Mouse (Mus musculus) thymus, adult 18-20 months (tissue): ENCODE results near the gene Trim54.

Experiments used
- DNase-seq, 2 experiments: peaks; one replicate each; pipeline ENCODE4 v3.0.0; 2022; ENCODE audit warnings: mixed read lengths in 2 of 2

The Trim54 gene

GRCm38 (mm10) chr5:31116354-31116753 is at the start of gene Trim54:
TSS of gene Trim54 (plus strand) at chr5:31116712.
- no peak for DNase-seq

GRCm38 (mm10) chr5:31069810-31070209 is 46.7 kb upstream of the Trim54 start:
- no peak for DNase-seq

GRCm38 (mm10) chr5:31071059-31071458 is 45.5 kb upstream of the Trim54 start:
- DNase-seq, result no peak

GRCm38 (mm10) chr5:31071821-31072220 is 44.7 kb upstream of the Trim54 start:
- no peak for DNase-seq

GRCm38 (mm10) chr5:31073176-31073575 is 43.3 kb upstream of the Trim54 start:
- DNase-seq, result no peak

GRCm38 (mm10) chr5:31076346-31076745 is 40.2 kb upstream of the Trim54 start:
- no peak for DNase-seq

GRCm38 (mm10) chr5:31080059-31080794 is 36.3 kb upstream of the Trim54 start:
- no peak for DNase-seq

- no peak for DNase-seq
Observed at GRCm38 (mm10) chr5:31080795-31081164, 35.7 kb upstream of the Trim54 start.

GRCm38 (mm10) chr5:31081386-31081785 is 35.1 kb upstream of the Trim54 start:
- DNase-seq, result peak in 1 of 2 experiments; percentile 28

GRCm38 (mm10) chr5:31082355-31082754 is 34.2 kb upstream of the Trim54 start:
- no peak for DNase-seq

- DNase-seq, result no peak
Observed at GRCm38 (mm10) chr5:31082935-31083625, 33.4 kb upstream of the Trim54 start.

- DNase-seq, result no peak
Observed at GRCm38 (mm10) chr5:31083949-31084348, 32.6 kb upstream of the Trim54 start.

GRCm38 (mm10) chr5:31086606-31087005 is 29.9 kb upstream of the Trim54 start:
- DNase-seq, result no peak

- DNase-seq, result no peak
Observed at GRCm38 (mm10) chr5:31087131-31087530, 29.4 kb upstream of the Trim54 start.

GRCm38 (mm10) chr5:31092231-31092975 is 24.1 kb upstream of the Trim54 start:
- no peak for DNase-seq

- peak; percentile 23 to 29 for DNase-seq
Observed at GRCm38 (mm10) chr5:31093151-31094041, 23.1 kb upstream of the Trim54 start.

GRCm38 (mm10) chr5:31094100-31094798 is 22.3 kb upstream of the Trim54 start:
- DNase-seq, result peak in 1 of 2 experiments; percentile 37

- peak; percentile 21 to 44 for DNase-seq
Observed at GRCm38 (mm10) chr5:31094799-31095691, 21.5 kb upstream of the Trim54 start.

- no peak for DNase-seq
Observed at GRCm38 (mm10) chr5:31095711-31096480, 20.6 kb upstream of the Trim54 start.

GRCm38 (mm10) chr5:31105814-31106335 is 10.6 kb upstream of the Trim54 start, which contains the start of gene Dnajc5g:
TSS of gene Dnajc5g (plus strand) at chr5:31106285.
- no peak for DNase-seq
